Mouse (Mus musculus) MEL-GATA-1-ER (cell line): Measurements from ENCODE around the gene Fam205c.
A peak's percentile ranks its signal among the peaks of the same experiment; 100 is the strongest.
"Not testable (repeated sequence)": the region's sequence is repeated elsewhere in the genome, so short reads cannot be mapped to it uniquely, and the experiment has no call there.

Experiments
- DNase-seq: peaks from one replicate; pipeline ENCODE4 v3.0.0-alpha.2; 2012; ENCODE audit warnings: low read depth; ENCODE audit errors: extremely low read depth

The Fam205c gene

DNA sequence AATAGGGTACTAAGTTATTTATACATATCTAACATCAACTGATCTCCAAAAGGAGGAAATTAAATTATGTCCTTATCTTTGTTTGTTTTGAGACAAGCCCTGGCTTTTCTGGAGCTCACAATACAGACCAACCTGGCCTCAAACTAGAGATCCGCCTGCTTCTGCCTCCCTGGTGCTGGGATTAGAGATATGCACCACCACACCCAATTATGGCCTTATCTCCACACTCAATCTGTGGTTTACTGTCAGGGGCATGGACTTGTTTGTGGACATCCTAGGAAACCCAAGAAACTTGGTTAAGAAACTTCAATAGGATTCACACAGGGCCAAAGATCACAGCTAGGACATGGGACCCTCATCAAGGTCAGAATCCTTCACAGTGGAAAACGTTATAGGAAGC, 3.6 kb upstream of the Fam205c start:
- DNase-seq, result no peak

DNA sequence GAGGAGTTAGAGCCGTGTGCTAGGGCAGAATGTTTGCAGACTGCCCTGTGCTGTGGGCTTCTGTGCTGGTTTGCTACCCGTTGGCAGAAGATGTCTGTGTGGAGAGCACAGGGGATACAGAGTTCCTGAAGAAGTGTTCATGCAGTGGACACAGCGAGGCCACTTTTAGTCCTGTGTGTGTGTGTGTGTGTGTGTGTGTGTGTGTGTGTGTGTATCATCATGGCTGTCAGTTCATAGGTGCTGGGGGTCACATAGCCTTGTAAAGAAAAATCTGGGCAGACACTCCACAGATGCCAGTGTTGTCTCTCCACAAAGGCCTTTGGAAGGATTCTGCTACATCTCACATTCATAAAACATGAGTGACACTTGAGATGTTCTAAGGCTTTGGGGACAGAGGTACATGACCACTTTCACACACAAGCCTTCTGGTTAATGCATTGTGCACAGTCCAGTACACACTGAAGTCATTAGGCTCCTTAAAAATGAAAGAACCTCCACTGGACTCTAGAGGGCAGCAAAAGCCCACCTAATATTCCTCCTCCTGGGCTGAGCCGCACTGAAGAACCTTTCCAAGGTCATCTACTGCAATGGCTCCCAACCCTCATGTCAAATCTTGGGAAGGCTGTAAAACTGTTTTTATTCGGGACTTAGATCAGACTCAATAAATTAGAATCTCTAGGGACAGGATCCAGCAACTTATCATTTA, 2.7 kb upstream of the Fam205c start:
- DNase-seq, result peak; percentile 29

DNA sequence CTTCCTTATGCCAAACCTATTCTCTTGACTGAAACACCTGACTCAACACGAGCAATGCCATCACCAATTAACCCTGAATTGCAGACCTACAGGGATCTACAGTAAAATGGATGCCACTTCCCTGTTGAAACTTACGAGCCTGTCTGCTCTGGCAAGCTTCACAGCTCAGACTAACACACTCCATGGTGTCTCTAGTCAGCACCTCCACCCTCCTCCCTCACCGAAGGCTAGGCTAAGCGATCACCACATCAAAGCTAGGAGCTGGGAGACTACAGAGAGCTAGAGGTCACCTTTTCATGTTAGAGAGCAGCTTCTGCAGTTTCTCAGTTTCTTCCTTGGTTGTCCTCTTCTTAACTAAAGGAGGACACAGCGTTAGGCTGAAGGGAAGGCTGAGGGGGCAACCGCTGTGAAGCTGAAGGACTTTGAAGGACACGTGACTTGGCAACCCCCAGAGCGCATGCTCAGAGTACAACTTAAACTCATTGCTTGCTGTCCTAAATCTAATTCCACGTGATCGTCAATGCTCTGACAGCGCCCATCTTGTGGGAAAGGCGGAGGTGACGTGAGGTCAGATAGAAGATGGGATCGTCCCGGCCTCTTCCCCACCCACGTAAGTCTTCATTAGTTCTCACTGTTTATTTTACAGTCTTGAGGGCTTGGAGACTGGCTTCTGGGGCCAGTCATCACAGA, 1.1 kb downstream of the Fam205c start:
- DNase-seq, result no peak

DNA sequence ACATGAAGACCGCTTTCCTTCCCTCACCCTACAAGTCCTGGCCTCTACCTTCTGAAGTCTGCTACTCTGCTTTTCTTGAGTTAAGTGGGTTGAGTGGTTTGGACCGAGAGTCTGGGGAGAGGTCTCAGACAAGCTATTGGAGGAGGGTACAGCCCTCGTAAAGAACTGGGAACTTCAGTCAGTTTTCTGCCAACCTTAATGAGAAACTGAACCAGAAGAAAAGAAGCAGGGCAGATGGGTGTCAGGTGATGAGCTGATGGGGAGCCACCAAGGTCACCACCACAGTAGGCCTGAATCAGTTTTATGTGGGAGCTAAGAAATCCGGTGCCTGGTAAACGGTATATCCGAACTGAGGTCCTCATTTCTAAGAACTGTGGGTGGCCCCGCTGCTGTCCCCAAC, 1.9 kb downstream of the Fam205c start:
- DNase-seq, result no peak

DNA sequence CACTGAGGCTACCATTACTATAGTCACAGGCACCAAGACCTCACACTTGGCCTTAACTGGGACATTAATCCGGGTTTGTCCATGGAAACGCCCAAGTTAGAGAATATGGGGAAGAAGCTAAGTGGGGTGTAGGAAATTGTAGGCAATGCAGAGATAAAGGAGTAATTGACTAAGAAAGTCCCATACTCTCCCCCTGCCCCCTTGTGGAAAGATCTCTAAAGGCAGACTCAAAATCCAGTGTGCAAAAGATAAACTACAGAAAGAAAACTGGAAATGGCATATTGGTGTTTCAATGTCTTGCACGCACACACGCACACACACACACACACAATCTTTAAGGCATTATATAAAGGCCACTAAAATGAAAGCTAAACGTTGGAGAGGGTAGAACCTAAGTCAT, 3.3 kb downstream of the Fam205c start:
- DNase-seq, result no peak

DNA sequence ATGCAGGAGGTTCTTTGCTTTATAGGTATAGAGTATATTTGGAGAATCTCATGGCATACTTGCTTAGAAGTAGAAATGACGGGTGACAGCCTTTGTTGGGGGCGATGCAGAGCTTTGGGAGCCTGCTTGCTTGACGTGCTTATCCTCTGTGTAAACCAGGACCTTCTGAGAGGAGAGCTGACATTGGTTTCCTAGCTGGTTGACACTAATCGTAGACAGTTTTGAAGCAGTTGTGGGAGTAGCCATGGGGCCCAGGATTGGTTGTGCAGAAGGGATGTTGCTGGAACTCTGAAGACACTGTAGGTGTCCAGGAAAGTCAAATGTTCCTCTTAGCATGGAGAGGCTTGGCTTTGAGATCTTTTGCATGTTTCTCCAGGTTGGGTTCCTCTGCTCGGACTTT, 5.8 kb downstream of the Fam205c start:
- no peak for DNase-seq

DNA sequence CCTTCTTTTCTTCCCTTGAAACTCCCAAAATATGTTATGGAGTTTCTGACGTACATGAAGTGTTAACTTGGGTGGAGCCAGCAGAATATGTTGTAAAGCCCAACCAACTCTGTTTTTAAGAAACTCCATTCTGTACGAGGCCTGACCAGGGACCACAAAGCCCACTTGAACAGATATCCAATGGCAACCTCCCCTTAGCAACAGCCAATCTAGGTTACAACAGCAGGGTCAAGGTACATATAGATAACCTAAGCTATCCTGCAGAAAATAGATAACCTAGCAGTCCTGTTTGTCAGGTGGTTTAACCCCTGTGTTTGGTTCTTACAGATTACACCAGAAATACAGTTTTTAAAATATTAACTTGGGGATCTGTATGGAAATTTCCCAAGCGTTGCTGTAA, 6.6 kb downstream of the Fam205c start:
- no peak for DNase-seq

DNA sequence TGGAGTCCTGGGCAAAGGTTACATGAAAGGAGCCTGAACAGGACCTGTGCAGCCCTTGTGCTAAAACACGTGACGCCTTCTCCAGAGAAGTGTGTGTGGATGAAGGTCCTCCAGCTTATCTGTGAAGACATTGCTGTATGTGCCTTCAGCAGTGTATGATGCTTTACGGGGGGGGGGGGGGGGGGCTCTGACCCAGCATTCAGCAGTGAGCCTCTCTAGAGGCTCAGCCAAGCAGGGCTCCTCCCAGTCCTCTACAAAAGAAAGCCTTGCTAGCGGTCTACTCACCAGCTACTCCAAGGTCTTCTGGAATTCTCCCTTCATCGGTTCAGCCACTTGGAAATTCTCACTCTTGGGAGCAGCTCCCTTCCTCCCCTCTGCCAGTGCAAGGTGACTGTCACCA, 10.5 kb downstream of the Fam205c start:
- not testable (repeated sequence) for DNase-seq

DNA sequence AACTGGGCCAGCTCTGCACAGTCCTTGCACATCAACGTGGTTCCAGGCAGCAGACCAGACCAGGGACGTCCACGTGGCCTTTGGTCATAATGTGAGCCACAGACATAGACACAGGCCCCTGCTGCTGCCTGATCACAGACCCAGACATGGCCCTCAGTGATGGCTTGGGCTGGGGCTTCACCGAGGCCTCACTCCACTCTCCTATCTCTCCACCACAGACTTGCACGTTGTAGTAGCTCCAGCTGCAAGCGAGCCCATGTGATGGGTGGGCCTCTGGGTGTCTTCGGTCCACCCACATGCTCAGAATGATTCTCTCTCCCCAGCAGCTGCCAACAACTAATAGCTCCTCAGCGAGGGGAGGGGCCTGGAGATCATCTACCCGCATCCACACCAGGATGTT, 13.6 kb downstream of the Fam205c start:
- not testable (repeated sequence) for DNase-seq

DNA sequence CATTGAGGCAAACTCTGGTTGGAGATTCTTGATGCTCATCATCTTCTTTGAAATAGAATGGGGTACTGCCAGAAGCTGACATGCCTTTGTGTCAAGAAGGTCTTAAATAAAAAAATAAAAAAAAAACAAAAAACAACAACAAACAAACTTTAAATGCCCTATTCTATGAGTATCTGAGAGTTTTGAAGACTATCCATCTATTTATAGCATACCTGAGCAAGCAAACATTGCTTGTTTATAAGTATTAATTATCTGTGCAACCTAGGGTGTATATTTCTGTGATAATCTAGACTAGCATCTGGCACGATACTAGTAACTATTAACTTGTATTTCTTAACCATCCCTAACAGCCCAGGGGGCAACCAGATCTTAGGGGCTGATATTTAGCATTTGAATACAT, 17.4 kb downstream of the Fam205c start, which contains the start of gene Gm12394:
Gene Gm12394 (minus strand): TSS at position 101 of the 400 bp plus-strand sequence.
- not testable (repeated sequence) for DNase-seq

DNA sequence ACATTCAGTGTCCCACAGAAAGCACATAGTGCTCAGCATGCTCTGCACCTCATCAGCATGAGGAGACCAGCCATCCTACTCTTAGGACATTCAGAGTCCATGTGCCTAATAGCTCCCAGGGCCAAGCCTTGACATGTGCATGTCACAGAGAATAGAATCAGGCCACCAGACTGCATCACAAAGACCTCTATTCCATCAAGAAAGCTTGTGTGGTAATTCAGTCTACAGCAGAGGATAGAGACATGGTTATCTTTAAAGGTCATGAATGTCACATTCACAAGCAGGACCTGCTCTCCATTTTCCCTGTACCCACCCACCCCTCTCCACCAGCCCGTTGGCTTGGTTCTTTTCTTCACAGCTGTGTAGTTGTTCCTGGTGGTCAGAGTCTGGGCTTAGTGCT, 20.2 kb downstream of the Fam205c start, which contains the start of gene Fam205a1:
Gene Fam205a1 (minus strand): TSS at position 101 of the 400 bp plus-strand sequence.
- not testable (repeated sequence) for DNase-seq
